Mouse (Mus musculus): ENCODE measurements around the gene Tcp11l2. TPM values are rescaled to one million over a fixed set of nuclear protein-coding genes. Genes with fewer than 3 reads are reported as not detected.
A peak's percentile ranks its signal among the peaks of the same experiment; 100 is the strongest.

The Tcp11l2 gene
- polyA plus RNA-seq, 1 experiment from 2014 or later: 59.9 TPM

- no peak overlapping the region for H3K27ac ChIP-seq (replicated peaks)
- no peak overlapping the region for H3K9ac ChIP-seq
- no peaks in the 10 kb centered on the region for H3K9me3 ChIP-seq (replicated peaks)
- H3K4me1 ChIP-seq (replicated peaks): peaks cover 10% of the 10 kb centered on the region
- H3K4me3 ChIP-seq (replicated peaks): no peak overlapping the region
- ATAC-seq (ENCODE audit: insufficient read depth): no peak
- peaks cover 11% of the 10 kb centered on the region; the same call in 1 of the 2 replicates for H3K27me3 ChIP-seq
- no peak overlapping the region for H3K4me2 ChIP-seq
- H3K36me3 ChIP-seq (replicated peaks): no peaks in the 10 kb centered on the region
- 76% methylated on average over 4 of the region's 4 CpGs for WGBS (ENCODE audit: insufficient replicate concordance)
Observed at GRCm38 (mm10) chr10:84559986-84560385, 16.4 kb upstream of the Tcp11l2 start.

DNA sequence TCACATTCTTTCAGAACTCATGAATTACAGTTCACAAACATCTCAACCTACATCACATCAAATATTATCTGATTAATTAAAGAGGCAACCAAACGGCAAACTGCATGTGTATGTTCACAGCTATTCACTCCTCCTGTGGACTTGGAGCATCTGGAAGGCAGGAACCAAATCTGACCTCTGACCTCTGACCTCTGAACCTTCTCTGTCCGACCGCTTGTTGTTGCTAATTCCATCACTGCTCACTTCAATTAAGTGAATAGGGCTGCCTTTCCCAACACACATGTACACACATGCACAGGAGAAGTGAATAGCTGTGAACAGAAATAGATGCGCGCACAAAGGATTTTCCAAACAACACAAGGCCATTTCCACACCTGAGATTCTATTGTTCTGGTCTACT is 14.3 kb upstream of the Tcp11l2 start:
- no peak overlapping the region for H3K4me2 ChIP-seq
- ATAC-seq (ENCODE audit: insufficient read depth): no peak
- H3K9me3 ChIP-seq (replicated peaks): no peaks in the 10 kb centered on the region
- H3K27me3 ChIP-seq: peaks cover 11% of the 10 kb centered on the region; the same call in 1 of the 2 replicates
- no peak overlapping the region for H3K9ac ChIP-seq
- peaks cover 10% of the 10 kb centered on the region for H3K4me1 ChIP-seq (replicated peaks)
- WGBS (ENCODE audit: insufficient replicate concordance): 69% methylated on average over 5 of the region's 5 CpGs
- no peak overlapping the region for H3K4me3 ChIP-seq (replicated peaks)
- H3K36me3 ChIP-seq (replicated peaks): no peaks in the 10 kb centered on the region
- H3K27ac ChIP-seq (replicated peaks): no peak overlapping the region

DNA sequence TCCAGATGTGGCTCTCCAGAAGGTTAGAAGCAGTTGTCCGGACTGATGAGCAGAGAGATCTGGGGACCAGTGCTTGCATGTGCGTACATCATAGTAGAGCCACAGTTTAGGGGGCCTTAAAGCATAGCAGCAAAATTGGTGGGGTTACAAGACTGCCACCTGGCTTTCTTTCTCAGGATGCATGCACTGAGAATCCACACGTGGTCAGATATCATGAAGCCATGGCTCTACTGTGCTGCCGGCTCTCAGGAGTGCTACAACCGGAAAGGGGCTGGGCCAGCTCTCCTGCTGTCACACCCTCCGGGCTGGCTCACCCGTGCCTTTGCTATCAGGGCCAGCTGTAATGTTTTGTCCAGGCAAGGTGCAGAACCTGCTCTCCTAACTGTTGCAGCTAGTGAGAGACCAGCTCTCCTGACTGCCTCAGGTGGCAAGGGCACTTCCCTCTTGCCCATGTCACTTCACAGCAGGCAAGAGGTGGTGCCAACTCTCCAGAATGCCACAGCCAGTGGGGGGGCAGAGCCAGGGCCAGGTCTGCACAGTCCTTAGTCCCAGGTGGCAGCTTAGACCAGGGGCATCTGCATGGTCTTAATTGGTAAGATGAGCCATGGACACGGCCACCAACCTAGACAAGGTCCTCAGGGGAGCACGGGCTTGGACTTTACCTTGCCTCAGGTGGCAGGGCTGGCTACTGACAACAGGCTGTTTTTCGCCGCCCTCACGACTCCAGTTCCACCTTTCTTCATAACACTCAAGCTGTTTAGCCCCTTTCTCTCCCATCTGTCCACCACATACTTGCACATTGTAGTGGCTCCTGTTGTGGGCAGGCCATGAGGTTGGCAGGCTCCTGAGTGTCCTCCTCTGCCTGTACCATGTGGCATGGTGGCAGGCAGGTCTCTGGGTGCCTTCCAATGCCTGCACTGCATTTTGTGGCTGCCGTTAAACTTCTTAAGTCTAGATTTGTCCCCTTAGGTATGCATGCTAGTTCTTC is 13.6 kb upstream of the Tcp11l2 start:
- no peak overlapping the region for H3K4me2 ChIP-seq
- no peaks in the 10 kb centered on the region for H3K36me3 ChIP-seq (replicated peaks)
- H3K4me3 ChIP-seq (replicated peaks): no peak overlapping the region
- WGBS (ENCODE audit: insufficient replicate concordance): 51% methylated on average over 13 of the region's 13 CpGs
- peaks cover 16% of the 10 kb centered on the region for H3K27me3 ChIP-seq
- no peak overlapping the region for H3K9ac ChIP-seq
- peak; percentile 73 for ATAC-seq (ENCODE audit: insufficient read depth)
- H3K4me1 ChIP-seq (replicated peaks): peaks cover 10% of the 10 kb centered on the region
- no peaks in the 10 kb centered on the region for H3K9me3 ChIP-seq (replicated peaks)
- H3K27ac ChIP-seq (replicated peaks): no peak overlapping the region

DNA sequence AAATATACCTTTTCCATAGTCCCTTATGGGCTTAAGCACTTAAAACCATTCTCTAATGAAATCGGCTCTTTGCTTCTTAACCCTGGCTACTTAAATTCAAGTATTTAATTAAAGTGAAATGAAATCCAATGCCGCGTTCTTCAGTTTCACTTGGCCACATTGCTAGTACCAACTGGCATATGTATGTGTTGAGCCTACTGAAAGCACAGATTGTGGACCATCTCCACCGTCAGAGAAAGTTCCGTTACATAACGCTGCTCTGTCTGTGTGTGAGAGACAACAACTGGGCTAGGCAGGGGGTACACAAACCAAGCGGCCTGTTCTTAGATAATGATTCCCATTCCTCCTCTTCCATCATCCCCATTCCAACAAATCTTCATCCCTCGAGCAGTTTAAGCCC is 12.0 kb upstream of the Tcp11l2 start:
- Histone ChIP-seq H3K9ac (no peak overlapping the region), H3K4me1 (replicated peaks) (peaks cover 10% of the 10 kb centered on the region), H3K27me3 (peaks cover 21% of the 10 kb centered on the region), H3K27ac (replicated peaks) (no peak overlapping the region), H3K4me2 (no peak overlapping the region), H3K36me3 (replicated peaks) (no peaks in the 10 kb centered on the region), H3K4me3 (replicated peaks) (no peak overlapping the region), H3K9me3 (replicated peaks) (no peaks in the 10 kb centered on the region)
- no peak for ATAC-seq (ENCODE audit: insufficient read depth)
- 71% methylated on average over 8 of the region's 8 CpGs for WGBS (ENCODE audit: insufficient replicate concordance)

DNA sequence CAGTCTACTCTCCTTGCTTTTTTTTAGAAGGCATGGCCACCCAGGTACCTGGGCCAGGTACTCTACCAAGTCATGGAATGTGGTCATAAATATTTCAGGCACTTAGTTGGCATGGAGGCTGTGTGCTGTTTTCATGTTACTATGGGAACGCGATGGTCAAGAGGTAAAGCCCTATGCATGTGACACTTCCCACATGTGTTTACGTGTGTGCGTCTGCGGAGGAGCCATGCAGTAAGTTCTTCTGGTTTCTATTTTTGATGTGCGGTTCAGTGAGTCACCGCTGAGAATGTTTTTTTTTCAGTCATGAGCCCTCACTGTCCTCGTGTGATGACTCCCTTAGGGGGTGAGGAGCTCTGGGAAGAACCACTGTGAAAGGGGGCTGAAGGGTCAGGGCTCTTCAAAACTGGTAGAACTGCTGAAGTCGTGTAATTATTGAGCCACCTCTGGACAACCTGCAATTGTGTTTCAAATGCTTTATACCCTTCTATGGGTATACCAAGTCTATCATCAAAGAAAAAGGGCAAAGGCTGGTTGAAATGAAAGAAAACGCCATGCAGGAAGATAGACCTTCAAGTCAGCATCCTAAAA is 5.3 kb upstream of the Tcp11l2 start:
- Histone ChIP-seq H3K4me2 (no peak overlapping the region), H3K27ac (replicated peaks) (no peak overlapping the region), H3K9me3 (replicated peaks) (no peaks in the 10 kb centered on the region), H3K27me3 (peaks cover 16% of the 10 kb centered on the region), H3K4me1 (replicated peaks) (peaks cover 34% of the 10 kb centered on the region), H3K9ac (no peak overlapping the region), H3K4me3 (replicated peaks) (no peak overlapping the region), H3K36me3 (replicated peaks) (no peaks in the 10 kb centered on the region)
- ATAC-seq (ENCODE audit: insufficient read depth): no peak
- 71% methylated on average over 10 of the region's 10 CpGs for WGBS (ENCODE audit: insufficient replicate concordance)

DNA sequence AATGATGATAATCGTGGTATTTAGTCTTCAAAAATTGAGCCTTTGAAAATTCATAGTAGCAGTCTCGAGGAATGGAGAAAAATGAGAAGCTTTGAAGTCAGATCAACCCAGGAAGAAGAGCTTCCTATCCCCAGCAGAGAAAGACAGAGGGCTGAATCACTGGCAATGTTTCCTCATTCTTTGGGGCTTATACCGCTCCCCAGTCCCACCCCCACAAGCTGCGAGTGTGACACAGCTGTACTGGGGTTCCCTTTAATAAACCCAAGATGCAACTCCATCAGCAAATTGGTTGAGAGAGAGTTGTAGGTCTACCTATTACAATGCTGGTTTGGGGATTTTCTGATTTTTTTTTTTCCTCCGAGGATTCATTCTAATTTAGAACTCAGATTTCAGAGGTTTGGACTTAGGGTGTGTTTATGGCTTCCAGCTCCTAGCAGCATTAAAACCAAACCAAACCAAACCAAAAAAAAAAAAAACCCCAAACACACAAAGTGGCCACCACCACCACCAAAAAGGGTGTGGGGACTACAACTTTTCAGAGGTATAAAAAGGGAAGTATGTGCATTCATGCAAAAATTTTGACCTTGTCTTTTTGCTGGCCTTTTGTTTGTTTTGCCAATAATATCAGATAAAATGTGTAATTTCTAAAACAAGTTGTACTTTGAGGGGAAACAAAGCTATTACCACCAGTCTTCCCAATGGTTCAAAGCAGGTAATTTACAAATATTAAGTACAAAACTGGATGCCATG is 2.6 kb upstream of the Tcp11l2 start:
- Histone ChIP-seq H3K9ac (no peak overlapping the region), H3K36me3 (replicated peaks) (no peaks in the 10 kb centered on the region), H3K4me2 (no peak overlapping the region), H3K4me1 (replicated peaks) (peaks cover 57% of the 10 kb centered on the region), H3K27ac (replicated peaks) (peak overlapping the region; percentile 94), H3K4me3 (replicated peaks) (no peak overlapping the region), H3K27me3 (peaks cover 17% of the 10 kb centered on the region; the same call in 1 of the 2 replicates), H3K9me3 (replicated peaks) (no peaks in the 10 kb centered on the region)
- no peak for ATAC-seq (ENCODE audit: insufficient read depth)
- WGBS (ENCODE audit: insufficient replicate concordance): 24% methylated on average over 5 of the region's 5 CpGs

DNA sequence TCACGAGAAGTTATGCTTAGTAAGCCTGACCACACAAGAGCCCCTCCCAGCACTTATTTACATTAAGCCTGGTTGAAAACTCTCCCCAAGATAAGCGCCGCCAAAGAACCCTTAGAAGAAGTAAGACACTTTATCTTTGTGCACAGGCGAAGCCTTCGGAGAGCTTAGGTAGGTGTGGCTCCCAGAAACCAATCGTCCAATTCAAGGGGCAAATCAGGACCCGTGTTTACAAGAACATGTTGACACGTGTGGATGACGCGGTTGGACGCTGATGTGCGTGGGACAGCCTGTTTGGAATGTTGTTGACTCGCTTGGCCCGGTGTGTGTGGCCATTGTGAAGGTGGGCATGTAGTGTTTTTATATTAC is 414 bp upstream of the Tcp11l2 start:
- WGBS (ENCODE audit: insufficient replicate concordance): under 1% methylated on average over 14 of the region's 14 CpGs
- peak overlapping the region; percentile 87 for H3K4me3 ChIP-seq (replicated peaks)
- peak; percentile 89 for ATAC-seq (ENCODE audit: insufficient read depth)

DNA sequence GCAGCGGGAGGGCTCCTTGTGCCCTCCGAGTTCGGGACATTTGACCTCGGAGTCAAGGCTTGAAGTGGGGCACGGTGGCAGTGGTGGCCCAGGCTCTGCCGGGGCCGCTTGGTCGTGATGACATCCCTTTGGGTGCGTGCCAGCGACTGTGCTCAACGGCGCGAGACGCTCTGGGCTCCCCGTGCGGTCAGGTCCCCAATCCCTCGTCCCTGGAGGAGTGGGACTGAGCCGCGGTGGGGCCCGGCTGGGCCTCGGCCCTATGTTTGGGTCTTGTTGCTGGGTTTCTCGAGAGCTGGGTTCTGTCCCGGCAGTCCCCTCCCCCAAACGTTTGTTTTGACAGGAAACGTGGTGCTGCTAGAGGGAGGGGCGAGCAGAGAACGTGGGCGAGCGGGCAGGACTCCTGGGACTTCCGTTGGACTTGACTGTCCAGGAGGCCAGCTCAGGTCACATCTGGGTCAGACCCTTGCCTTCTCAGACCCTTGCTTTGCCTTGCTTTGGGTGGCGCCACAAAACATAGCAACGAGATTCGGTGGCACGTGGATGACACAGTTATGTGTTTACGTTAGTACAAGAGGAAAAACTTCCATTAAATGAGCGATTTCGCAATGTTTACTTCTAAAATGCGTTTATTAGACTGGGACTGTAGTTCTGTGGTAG is 773 bp downstream of the Tcp11l2 start:
- Histone ChIP-seq H3K27me3 (peaks cover 12% of the 10 kb centered on the region; the same call in 1 of the 2 replicates), H3K4me3 (replicated peaks) (peak overlapping the region; percentile 87), H3K4me1 (replicated peaks) (peaks cover 66% of the 10 kb centered on the region), H3K27ac (replicated peaks) (peak overlapping the region; percentile 94), H3K9me3 (replicated peaks) (no peaks in the 10 kb centered on the region), H3K9ac (peak overlapping the region; percentile 77), H3K36me3 (replicated peaks) (no peaks in the 10 kb centered on the region), H3K4me2 (peak overlapping the region; percentile 95)
- 1% methylated on average over 38 of the region's 38 CpGs for WGBS (ENCODE audit: insufficient replicate concordance)
- no peak for ATAC-seq (ENCODE audit: insufficient read depth)

More for the DNA sequence above, 414 bp upstream of the Tcp11l2 start:
- Histone ChIP-seq H3K9me3 (replicated peaks) (no peaks in the 10 kb centered on the region), H3K27ac (replicated peaks) (peak overlapping the region; percentile 94), H3K4me2 (peak overlapping the region; percentile 95), H3K36me3 (replicated peaks) (no peaks in the 10 kb centered on the region), H3K27me3 (peaks cover 12% of the 10 kb centered on the region; the same call in 1 of the 2 replicates), H3K9ac (peak overlapping the region; percentile 33; the same call in 1 of the 2 replicates), H3K4me1 (replicated peaks) (peaks cover 69% of the 10 kb centered on the region)

- Histone ChIP-seq H3K4me2 (peak overlapping the region; percentile 95), H3K27me3 (peaks cover 12% of the 10 kb centered on the region; the same call in 1 of the 2 replicates), H3K4me3 (replicated peaks) (peak overlapping the region; percentile 87), H3K9me3 (replicated peaks) (no peaks in the 10 kb centered on the region), H3K36me3 (replicated peaks) (no peaks in the 10 kb centered on the region), H3K4me1 (replicated peaks) (peaks cover 56% of the 10 kb centered on the region), H3K9ac (no peak overlapping the region), H3K27ac (replicated peaks) (no peak overlapping the region)
- 73% methylated on average over 10 of the region's 10 CpGs for WGBS (ENCODE audit: insufficient replicate concordance)
- ATAC-seq (ENCODE audit: insufficient read depth): no peak
Observed at GRCm38 (mm10) chr10:84578738-84579137, 2.3 kb downstream of the Tcp11l2 start.

DNA sequence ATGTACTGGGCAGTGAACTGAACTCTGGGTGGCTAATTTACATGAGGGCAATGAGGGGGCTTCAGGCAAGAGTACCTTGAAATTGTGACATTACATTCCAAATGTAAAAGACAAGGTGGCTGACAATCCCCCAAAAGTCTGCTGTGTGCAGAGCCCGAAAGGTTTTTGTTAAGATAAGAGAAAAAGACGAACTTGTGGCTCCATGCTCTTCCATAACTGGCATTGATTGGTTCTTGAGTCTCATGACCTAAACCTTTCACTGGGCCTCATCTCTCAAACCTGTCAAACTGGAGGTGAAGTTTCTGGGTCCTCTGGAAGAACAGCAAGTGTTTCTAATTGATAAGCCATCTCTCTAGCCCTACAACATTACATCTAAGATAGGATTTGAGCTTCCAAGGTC is 3.1 kb downstream of the Tcp11l2 start:
- Histone ChIP-seq H3K36me3 (replicated peaks) (no peaks in the 10 kb centered on the region), H3K9me3 (replicated peaks) (no peaks in the 10 kb centered on the region), H3K4me3 (replicated peaks) (peak overlapping the region; percentile 87), H3K27ac (replicated peaks) (no peak overlapping the region), H3K27me3 (peaks cover 16% of the 10 kb centered on the region; the same call in 1 of the 2 replicates), H3K9ac (no peak overlapping the region), H3K4me2 (peak overlapping the region; percentile 95), H3K4me1 (replicated peaks) (peaks cover 54% of the 10 kb centered on the region)
- ATAC-seq (ENCODE audit: insufficient read depth): no peak
- WGBS (ENCODE audit: insufficient replicate concordance): 20% methylated on average over 2 of the region's 2 CpGs

Data from liver, embryonic 15.5 days (tissue).